Comparison of ENCODE assay signal across 9 mouse cellular contexts in genomic region chr9:102424672-102425345, GRCm38 (mm10).
DNase-seq lines count a peak whose midpoint lies in the region; ATAC-seq and TF ChIP-seq lines count a peak whose summit lies in the region.
"Had no signal": no experiment of that assay in that cellular context is flagged by ENCODE, and none has a peak within 500 bp of the region (broad histone marks: within the 10 kb centered on the region; RNA-seq: fewer than 3 reads in every experiment).

No protein-coding gene starts in this region.

- no peak overlapping the region for H3K4me2 ChIP-seq in midbrain, postnatal 0 days (ENCODE audit: low read depth, low read length, poor library complexity, severe bottlenecking)
- peak overlapping the region; percentile 57 for H3K4me2 ChIP-seq in limb, embryonic 13.5 days (replicated peaks)
- H3K4me2 ChIP-seq: liver, embryonic 15.5 days had no signal

- no peak overlapping the region for H3K9ac ChIP-seq in midbrain, postnatal 0 days (replicated peaks; ENCODE audit: low read length, poor library complexity, severe bottlenecking)
- no peak overlapping the region for H3K9ac ChIP-seq in limb, embryonic 13.5 days
- H3K9ac ChIP-seq: liver, embryonic 15.5 days had no signal

- DNase-seq in heart, embryonic 10.5 days (ENCODE audit: low spot score), result no peak
- DNase-seq in heart, postnatal 10 days, result no peak
- DNase-seq in midbrain, embryonic 10.5 days (ENCODE audit: low spot score), result no peak
- DNase-seq in midbrain, postnatal 0 days (ENCODE audit: low spot score), result no peak
- DNase-seq in cerebellum, postnatal 10 days, result no peak
- no peak for DNase-seq in left cerebral cortex, postnatal 25 days (ENCODE audit: low spot score in 2 of 2)
- DNase-seq in thymus, postnatal 25 days, result no peak

- H3K27me3 ChIP-seq in heart, embryonic 10.5 days (ENCODE audit: insufficient read depth, poor library complexity, severe bottlenecking), result peaks cover 15% of the 10 kb centered on the region
- peaks cover 31% of the 10 kb centered on the region for H3K27me3 ChIP-seq in midbrain, embryonic 10.5 days (ENCODE audit: low read depth, poor library complexity, severe bottlenecking)
- H3K27me3 ChIP-seq in midbrain, postnatal 0 days (ENCODE audit: insufficient read depth, low read length), result no peaks in the 10 kb centered on the region
- peaks cover 11% of the 10 kb centered on the region for H3K27me3 ChIP-seq in limb, embryonic 13.5 days
- H3K27me3 ChIP-seq: liver, embryonic 15.5 days had no signal

- 57% methylated on average over 11 of the region's 11 CpGs for WGBS in heart, embryonic 10.5 days
- 59% methylated on average over 11 of the region's 11 CpGs for WGBS in midbrain, embryonic 10.5 days
- 48% methylated on average over 11 of the region's 11 CpGs for WGBS in midbrain, postnatal 0 days
- WGBS in limb, embryonic 13.5 days, result 52% methylated on average over 11 of the region's 11 CpGs

- H3K36me3 ChIP-seq in heart, embryonic 10.5 days, result no peaks in the 10 kb centered on the region
- H3K36me3 ChIP-seq in midbrain, embryonic 10.5 days, result no peaks in the 10 kb centered on the region
- H3K36me3 ChIP-seq in midbrain, postnatal 0 days (ENCODE audit: insufficient read depth, low read length), result no peaks in the 10 kb centered on the region
- no peaks in the 10 kb centered on the region for H3K36me3 ChIP-seq in limb, embryonic 13.5 days
- H3K36me3 ChIP-seq: liver, embryonic 15.5 days had no signal

- TF ChIP-seq CTCF in midbrain, postnatal 0 days (IDR thresholded peaks at IDR 0.05), result no peak

- H3K27ac ChIP-seq in heart, embryonic 10.5 days, result no peak overlapping the region; the same call in 1 of the 2 replicates
- H3K27ac ChIP-seq in midbrain, embryonic 10.5 days (replicated peaks), result peak overlapping the region; percentile 91
- no peak overlapping the region; the same call in 1 of the 2 replicates for H3K27ac ChIP-seq in midbrain, postnatal 0 days (ENCODE audit: low read depth, low read length)
- 0 out of 2 replicates have a peak overlapping the region, but pooled peaks have one; percentile 83 for H3K27ac ChIP-seq in limb, embryonic 13.5 days

- intact Hi-C loops in heart, postnatal 10 days (cut with DNase I), result no loop called here
- intact Hi-C loops in left cerebral cortex, postnatal 25 days (cut with DNase I), result no loop called here

- H3K4me1 ChIP-seq in heart, embryonic 10.5 days, result peaks cover 16% of the 10 kb centered on the region; the same call in 1 of the 2 replicates
- H3K4me1 ChIP-seq in midbrain, embryonic 10.5 days, result peaks cover 35% of the 10 kb centered on the region
- no peaks in the 10 kb centered on the region for H3K4me1 ChIP-seq in midbrain, postnatal 0 days (ENCODE audit: insufficient read depth, low read length)
- peaks cover 24% of the 10 kb centered on the region for H3K4me1 ChIP-seq in limb, embryonic 13.5 days
- H3K4me1 ChIP-seq: liver, embryonic 15.5 days had no signal

- H3K4me3 ChIP-seq in heart, embryonic 10.5 days, result peak overlapping the region; percentile 28; the same call in 1 of the 2 replicates
- H3K4me3 ChIP-seq in midbrain, embryonic 10.5 days, result peak overlapping the region; percentile 37; the same call in 1 of the 2 replicates
- no peak overlapping the region for H3K4me3 ChIP-seq in midbrain, postnatal 0 days (ENCODE audit: low read depth, low read length)
- H3K4me3 ChIP-seq in limb, embryonic 13.5 days, result peak overlapping the region; percentile 25
- H3K4me3 ChIP-seq: liver, embryonic 15.5 days had no signal

- no peaks in the 10 kb centered on the region for H3K9me3 ChIP-seq in heart, embryonic 10.5 days
- no peaks in the 10 kb centered on the region for H3K9me3 ChIP-seq in midbrain, embryonic 10.5 days (replicated peaks)
- no peaks in the 10 kb centered on the region for H3K9me3 ChIP-seq in midbrain, postnatal 0 days (ENCODE audit: low read length)
- H3K9me3 ChIP-seq in limb, embryonic 13.5 days, result no peaks in the 10 kb centered on the region
- H3K9me3 ChIP-seq: liver, embryonic 15.5 days had no signal

- ATAC-seq in midbrain, postnatal 0 days (ENCODE audit: low FRiP score), result no peak
- no peak for ATAC-seq in limb, embryonic 13.5 days (ENCODE audit: low FRiP score, low read depth)

Comparison
In these comparisons a context has a peak if more than half of its experiments do, and no peak if none do; other contexts are left out.
1. H3K27ac ChIP-seq: peak in midbrain, embryonic 10.5 days (single experiment) and limb, embryonic 13.5 days (single experiment); none in heart, embryonic 10.5 days (single experiment) and midbrain, postnatal 0 days (single experiment).